ENCODE assay signal across 12 mouse cellular contexts in the genomic region with DNA sequence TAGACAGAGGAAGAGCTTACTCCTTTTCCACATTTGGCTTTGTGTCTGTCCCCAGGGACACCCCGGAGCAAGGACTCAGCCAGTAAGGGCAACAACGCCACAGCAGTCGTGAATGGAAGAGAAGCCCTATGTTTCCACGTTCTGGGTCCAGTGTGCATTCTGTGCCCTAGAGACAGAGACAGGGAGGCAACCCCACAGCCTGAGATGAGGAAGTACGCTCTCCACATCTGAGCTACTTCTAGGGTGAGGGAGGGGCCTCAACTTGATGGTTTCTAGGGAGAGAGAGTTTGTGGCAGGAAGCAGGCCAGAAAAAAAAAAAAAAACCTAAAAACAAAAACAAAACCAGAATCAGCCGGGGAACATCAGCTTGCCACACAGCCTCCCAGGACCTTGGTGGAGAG.
DNase-seq lines count a peak whose midpoint lies in the region; ATAC-seq and TF ChIP-seq lines count a peak whose summit lies in the region.
"Had no signal": no experiment of that assay in that cellular context is flagged by ENCODE, and none has a peak within 500 bp of the region (broad histone marks: within the 10 kb centered on the region; RNA-seq: fewer than 3 reads in every experiment).

No protein-coding gene starts in this region.

- WGBS in liver, postnatal 0 days (ENCODE audit: insufficient replicate concordance): 22% methylated on average over 6 of the region's 6 CpGs
- WGBS in limb, embryonic 10.5 days: 54% methylated on average over 6 of the region's 6 CpGs

- TF ChIP-seq CTCF in liver, postnatal 0 days (IDR thresholded peaks at IDR 0.05; ENCODE audit: low read depth): no peak
- no peak for TF ChIP-seq CTCF in G1E (IDR thresholded peaks at IDR 0.05; ENCODE audit: low read depth, low read length)

- no peak for TF ChIP-seq EP300 in liver, postnatal 0 days (IDR thresholded peaks at IDR 0.05; ENCODE audit: low read depth)

- H3K27me3 ChIP-seq in liver, postnatal 0 days (ENCODE audit: insufficient read depth, low read length): no peaks in the 10 kb centered on the region
- peaks cover 7% of the 10 kb centered on the region; the same call in 1 of the 2 replicates for H3K27me3 ChIP-seq in G1E (ENCODE audit: insufficient read depth, low read length)
- H3K27me3 ChIP-seq in limb, embryonic 10.5 days (ENCODE audit: low read depth, poor library complexity, severe bottlenecking): peaks cover 49% of the 10 kb centered on the region
- H3K27me3 ChIP-seq: lung, embryonic 15.5 days had no signal

- H3K4me1 ChIP-seq in liver, postnatal 0 days (ENCODE audit: insufficient read depth): peaks cover 7% of the 10 kb centered on the region
- H3K4me1 ChIP-seq in G1E (ENCODE audit: insufficient read depth, low read depth, low read length): no peaks in the 10 kb centered on the region
- peaks cover 55% of the 10 kb centered on the region for H3K4me1 ChIP-seq in limb, embryonic 10.5 days

- no peak overlapping the region for H3K9ac ChIP-seq in liver, postnatal 0 days (replicated peaks)
- H3K9ac ChIP-seq: lung, embryonic 15.5 days had no signal

- ATAC-seq in liver, postnatal 0 days: no peak; the same call in 1 of the 2 replicates
- ATAC-seq in G1E (ENCODE audit: extremely low read depth, insufficient number of reproducible peaks, low FRiP score, poor library complexity, severe bottlenecking): peak; percentile 34; the same call in 1 of the 2 replicates
- ATAC-seq: hindbrain, postnatal 0 days had no signal

- no peaks in the 10 kb centered on the region for H3K36me3 ChIP-seq in liver, postnatal 0 days (replicated peaks; ENCODE audit: insufficient read depth, low read length)
- H3K36me3 ChIP-seq in G1E (replicated peaks): no peaks in the 10 kb centered on the region
- H3K36me3 ChIP-seq in limb, embryonic 10.5 days: no peaks in the 10 kb centered on the region
- H3K36me3 ChIP-seq: lung, embryonic 15.5 days had no signal

- no peak overlapping the region for H3K4me3 ChIP-seq in liver, postnatal 0 days (ENCODE audit: low read depth, low read length)
- no peak overlapping the region for H3K4me3 ChIP-seq in G1E (ENCODE audit: low read depth, low read length)
- H3K4me3 ChIP-seq in limb, embryonic 10.5 days: no peak overlapping the region
- H3K4me3 ChIP-seq: erythroblast, embryonic 14.5 days; lung, embryonic 15.5 days had no signal

- no peak for DNase-seq in liver, postnatal 0 days
- DNase-seq in liver: no peak
- no peak for DNase-seq in G1E (ENCODE audit: low spot score)
- DNase-seq in limb, embryonic 10.5 days (ENCODE audit: low spot score): no peak
- DNase-seq in thymus, adult 18-20 months: peak; percentile 47 to 69
- no peak for DNase-seq in layer of hippocampus, adult 11-12 months (ENCODE audit: low spot score)
- no peak for DNase-seq in cerebellum, postnatal 36 days
- DNase-seq in gastrocnemius, adult 8-10 months (ENCODE audit: low spot score in 2 of 2): no peak
- DNase-seq: heart, adult 11 months had no signal

- peak overlapping the region; percentile 22; the same call in 1 of the 2 replicates for H3K27ac ChIP-seq in liver, postnatal 0 days (ENCODE audit: low read depth)
- H3K27ac ChIP-seq in limb, embryonic 10.5 days: peak overlapping the region; percentile 56
- H3K27ac ChIP-seq: hindbrain, postnatal 0 days; lung, embryonic 15.5 days had no signal

- no peak overlapping the region for H3K4me2 ChIP-seq in liver, postnatal 0 days (ENCODE audit: low read depth, low read length)
- H3K4me2 ChIP-seq: lung, embryonic 15.5 days had no signal

- no peaks in the 10 kb centered on the region for H3K9me3 ChIP-seq in liver, postnatal 0 days (ENCODE audit: low read length)
- H3K9me3 ChIP-seq in G1E (replicated peaks): no peaks in the 10 kb centered on the region
- H3K9me3 ChIP-seq in limb, embryonic 10.5 days (replicated peaks): no peaks in the 10 kb centered on the region
- H3K9me3 ChIP-seq: lung, embryonic 15.5 days had no signal

Comparison
In these comparisons a context has a peak if more than half of its experiments do, and no peak if none do; other contexts are left out.
1. DNase-seq: peak in thymus, adult 18-20 months (2 of 2); none in liver, postnatal 0 days (single experiment), liver (single experiment), G1E (single experiment), limb, embryonic 10.5 days (single experiment), layer of hippocampus, adult 11-12 months (single experiment), cerebellum, postnatal 36 days (0 of 2) and gastrocnemius, adult 8-10 months (0 of 2).